Mouse (Mus musculus) CD4-positive, CD25-positive, alpha-beta regulatory T cell, adult 4 months (primary cell): Measurements from ENCODE around the gene Rasip1. TPM values are rescaled to one million over a fixed set of nuclear protein-coding genes. Genes with fewer than 3 reads are reported as not detected.

Experiments
- ATAC-seq: one replicate; pipeline ENCODE4 v1.8.0; 2017
- polyA plus RNA-seq, 2 experiments: library from polyadenylated mRNA; unstranded; fragments of 100-300 nt; shearing (Covaris generic); gene quantifications; one replicate each; pipeline ENCODE4 v1.2.1; 2017

Rasip1 gene
- under 1 TPM in 1 of 2 experiments, not detected in 1; 0.20 TPM for polyA plus RNA-seq

GRCm38 (mm10) chr7:45627261-45627660 lies at the start of gene Rasip1:
Gene Rasip1, plus strand, starts transcription at chr7:45627488.
- no peak for ATAC-seq

GRCm38 (mm10) chr7:45585923-45586322 lies 41.4 kb upstream of the Rasip1 start:
- ATAC-seq = no peak

- no peak for ATAC-seq
Measured at GRCm38 (mm10) chr7:45587631-45588592, 39.4 kb upstream of the Rasip1 start.

- ATAC-seq = peak; percentile 60
Measured at GRCm38 (mm10) chr7:45589173-45589572, 38.1 kb upstream of the Rasip1 start.

- ATAC-seq = no peak
Measured at GRCm38 (mm10) chr7:45589898-45590297, 37.4 kb upstream of the Rasip1 start.

- ATAC-seq = no peak
Measured at GRCm38 (mm10) chr7:45590874-45591273, 36.4 kb upstream of the Rasip1 start.

GRCm38 (mm10) chr7:45591880-45592279 lies 35.4 kb upstream of the Rasip1 start:
- ATAC-seq = peak; percentile 63

GRCm38 (mm10) chr7:45593118-45593815 lies 34.0 kb upstream of the Rasip1 start:
- ATAC-seq = peak; percentile 59

- no peak for ATAC-seq
Measured at GRCm38 (mm10) chr7:45595176-45595575, 32.1 kb upstream of the Rasip1 start.

- no peak for ATAC-seq
Measured at GRCm38 (mm10) chr7:45596107-45596506, 31.2 kb upstream of the Rasip1 start.

GRCm38 (mm10) chr7:45597013-45597412 lies 30.3 kb upstream of the Rasip1 start:
- no peak for ATAC-seq

- ATAC-seq = no peak
Measured at GRCm38 (mm10) chr7:45597527-45597926, 29.8 kb upstream of the Rasip1 start.

GRCm38 (mm10) chr7:45598960-45599879 lies 28.1 kb upstream of the Rasip1 start:
- no peak for ATAC-seq

- ATAC-seq = no peak
Measured at GRCm38 (mm10) chr7:45605704-45606289, 21.5 kb upstream of the Rasip1 start.

GRCm38 (mm10) chr7:45609511-45609910 lies 17.8 kb upstream of the Rasip1 start:
- ATAC-seq = no peak

GRCm38 (mm10) chr7:45616277-45616676 lies 11.0 kb upstream of the Rasip1 start:
- no peak for ATAC-seq

GRCm38 (mm10) chr7:45617042-45617695 lies 10.1 kb upstream of the Rasip1 start, which contains the start of gene Fut1:
Gene Fut1, plus strand, starts transcription at chr7:45617289.
- ATAC-seq = no peak

GRCm38 (mm10) chr7:45618316-45618715 lies 9.0 kb upstream of the Rasip1 start:
- ATAC-seq = no peak

- ATAC-seq = no peak
Measured at GRCm38 (mm10) chr7:45619592-45619991, 7.7 kb upstream of the Rasip1 start.

GRCm38 (mm10) chr7:45621443-45621842 lies 5.8 kb upstream of the Rasip1 start, which contains the start of gene Izumo1:
Gene Izumo1, plus strand, starts transcription at chr7:45621811.
- no peak for ATAC-seq

- no peak for ATAC-seq
Measured at GRCm38 (mm10) chr7:45623507-45623906, 3.8 kb upstream of the Rasip1 start.
